Mouse (Mus musculus): ENCODE results near the gene 2810004N23Rik.
"Not testable (repeated sequence)": the region's sequence is repeated elsewhere in the genome, so short reads cannot be mapped to it uniquely, and the experiment has no call there.

DNA sequence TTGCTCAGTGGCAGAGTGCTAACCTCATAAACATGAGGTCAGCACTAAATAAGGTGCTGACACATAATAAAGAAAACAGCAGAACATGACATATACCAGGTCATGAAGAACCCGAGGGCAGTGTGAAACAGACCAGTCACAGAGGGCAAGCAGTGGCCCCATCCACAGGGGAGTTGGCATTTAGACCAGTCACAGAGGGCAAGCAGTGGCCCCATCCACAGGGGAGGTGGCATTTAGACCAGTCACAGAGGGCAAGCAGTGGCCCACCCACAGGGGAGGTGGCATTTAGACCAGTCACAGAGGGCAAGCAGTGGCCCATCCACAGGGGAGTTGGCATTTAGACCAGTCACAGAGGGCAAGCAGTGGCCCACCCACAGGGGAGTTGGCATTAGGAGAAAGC, 20.0 kb downstream of the 2810004N23Rik start:
- TF ChIP-seq POLR2A (IDR thresholded peaks at IDR 0.05; ENCODE audit: low read depth, low read length); CTCF (conservative IDR thresholded peaks at IDR 0.05; ENCODE audit: insufficient read depth, insufficient read length, low read depth, low read length): not testable (repeated sequence)
